Mouse (Mus musculus) liver, adult 2 months (tissue): ENCODE results near the gene Pla2g15. TPM values are rescaled to one million over a fixed set of nuclear protein-coding genes. Genes with fewer than 3 reads are reported as not detected.

Source experiments
- DNase-seq: peaks from one replicate; pipeline ENCODE4 v3.0.0-alpha.2; 2011; ENCODE audit warnings: low read depth, low spot score; ENCODE audit errors: extremely low read depth
- H3K27ac ChIP-seq: fragments of 200-500 bp; replicated peaks from 2 replicates; pipeline ENCODE4 v1.5.1; 2012; ENCODE audit warnings: low read depth, mild to moderate bottlenecking, control low read depth, inconsistent platforms, low read length; ENCODE audit not compliant: insufficient read depth
- H3K27me3 ChIP-seq: fragments of 200-500 bp; 2 replicates; pipeline ENCODE4 v1.6.1; 2012; ENCODE audit warnings: mild to moderate bottlenecking, moderate library complexity, low read length, inconsistent platforms; ENCODE audit not compliant: control insufficient read depth, insufficient read depth
- H3K36me3 ChIP-seq: fragments of 200-500 bp; 2 replicates; pipeline ENCODE4 v1.6.1; 2012; ENCODE audit warnings: low read length, inconsistent platforms; ENCODE audit not compliant: control insufficient read depth, insufficient read depth
- H3K4me1 ChIP-seq: fragments of 200-500 bp; 2 replicates; pipeline ENCODE4 v1.6.1; 2011; ENCODE audit warnings: low read length; ENCODE audit not compliant: control insufficient read depth, insufficient read depth
- H3K4me3 ChIP-seq: fragments of 200-500 bp; 2 replicates; pipeline ENCODE4 v1.5.1; 2011; ENCODE audit warnings: low read depth, mild to moderate bottlenecking, control low read depth, low read length, moderate library complexity; ENCODE audit not compliant: insufficient read depth
- H3K79me2 ChIP-seq: fragments of 200-500 bp; 2 replicates; pipeline ENCODE4 v1.6.1; 2012; ENCODE audit warnings: inconsistent platforms, mild to moderate bottlenecking, low read length, moderate library complexity; ENCODE audit not compliant: control insufficient read depth, insufficient read depth
- H3K9ac ChIP-seq: fragments of 200-500 bp; 2 replicates; pipeline ENCODE4 v1.6.1; 2012; ENCODE audit warnings: low read depth, mild to moderate bottlenecking, control low read depth, inconsistent platforms, low read length
- CTCF ChIP-seq: fragments of 200-500 bp; IDR thresholded peaks from 2 replicates; pipeline ENCODE4 v1.5.1; 2011; ENCODE audit warnings: low read depth, low read length, control low read depth
- POLR2A ChIP-seq: fragments of 200-500 bp; IDR thresholded peaks from 2 replicates; pipeline ENCODE4 v1.6.1; 2011; ENCODE audit warnings: low read length, control low read depth; ENCODE audit not compliant: insufficient read depth; ENCODE audit errors: extremely low read depth
- WGBS: fragments of 180-500 bp; shearing (Covaris S2); methylation state at CpG from one replicate; pipeline ENCODE4 v1.1.7; 2018; 5-methylcytosine and 5-hydroxymethylcytosine counted together
- polyA plus RNA-seq: library from polyadenylated mRNA; depleted of rRNA; stranded (reverse); fragments of >200 nt; gene quantifications from 2 replicates; pipeline ENCODE4 v1.2.3, GENCODE M21; 2012
- total RNA-seq: library from RNA; depleted of rRNA; stranded (reverse); fragments of >200 nt; gene quantifications from 2 replicates; pipeline ENCODE4 v1.2.3, GENCODE M21; 2014

Gene Pla2g15
- total and polyA plus RNA-seq, 2 experiments = 8.7 to 12.5 TPM

GRCm38 (mm10) chr8:106108729-106109128, 41.5 kb upstream of the Pla2g15 start:
- Histone ChIP-seq H3K4me1 (peaks cover 3% of the 10 kb centered on the region), H3K27me3 (no peaks in the 10 kb centered on the region), H3K9ac (no peak overlapping the region), H3K27ac (no peak overlapping the region), H3K36me3 (peaks cover 33% of the 10 kb centered on the region), H3K79me2 (peaks cover 6% of the 10 kb centered on the region; the same call in 1 of the 2 replicates), H3K4me3 (no peak overlapping the region)
- TF ChIP-seq POLR2A (no peak), CTCF (no peak)
- over 99% methylated on average over 3 of the region's 3 CpGs for WGBS
- no peak for DNase-seq

DNA sequence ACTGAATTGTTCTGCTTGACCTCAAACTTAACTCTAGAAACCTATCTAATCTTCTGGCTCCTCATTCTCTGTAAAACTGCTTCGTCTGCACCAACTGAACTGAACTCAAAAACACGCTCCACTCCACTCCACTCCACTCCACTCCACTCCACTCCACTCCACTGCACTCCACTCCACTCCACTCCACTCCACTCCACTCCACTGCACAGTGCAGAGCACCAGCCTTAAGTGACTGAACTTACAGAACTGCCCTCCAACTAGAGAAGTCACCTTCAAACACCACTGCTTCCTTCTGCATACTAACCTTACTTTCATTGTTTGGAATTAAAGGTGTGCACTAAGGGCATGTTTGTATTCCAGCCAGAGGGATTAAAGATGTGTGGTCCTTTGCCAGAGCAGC, 38.2 kb upstream of the Pla2g15 start:
- TF ChIP-seq POLR2A = no peak
- no peak for TF ChIP-seq CTCF
- H3K4me1 ChIP-seq = no peaks in the 10 kb centered on the region
- WGBS = 93% methylated on average over 2 of the region's 2 CpGs
- DNase-seq = no peak
- H3K36me3 ChIP-seq = peaks cover 29% of the 10 kb centered on the region
- H3K4me3 ChIP-seq = no peak overlapping the region
- no peaks in the 10 kb centered on the region for H3K27me3 ChIP-seq
- no peak overlapping the region for H3K27ac ChIP-seq
- H3K79me2 ChIP-seq = peaks cover 6% of the 10 kb centered on the region; the same call in 1 of the 2 replicates
- H3K9ac ChIP-seq = no peak overlapping the region

- no peak overlapping the region for H3K27ac ChIP-seq
- H3K4me1 ChIP-seq = no peaks in the 10 kb centered on the region
- H3K27me3 ChIP-seq = no peaks in the 10 kb centered on the region
- no peak overlapping the region for H3K4me3 ChIP-seq
- H3K9ac ChIP-seq = no peak overlapping the region
- 100% methylated on average over 1 of the region's 1 CpGs for WGBS
- peaks cover 6% of the 10 kb centered on the region; the same call in 1 of the 2 replicates for H3K79me2 ChIP-seq
- no peak for DNase-seq
- TF ChIP-seq CTCF = no peak
- TF ChIP-seq POLR2A = no peak
- peaks cover 29% of the 10 kb centered on the region for H3K36me3 ChIP-seq
Measured at GRCm38 (mm10) chr8:106112514-106112913, 37.7 kb upstream of the Pla2g15 start.

- no peak for DNase-seq
- H3K36me3 ChIP-seq = peaks cover 20% of the 10 kb centered on the region
Measured at GRCm38 (mm10) chr8:106115897-106116296, 34.3 kb upstream of the Pla2g15 start.

GRCm38 (mm10) chr8:106123443-106123842, 26.8 kb upstream of the Pla2g15 start:
- Histone ChIP-seq H3K4me3 (no peak overlapping the region), H3K79me2 (no peaks in the 10 kb centered on the region; the same call in 1 of the 2 replicates), H3K9ac (no peak overlapping the region), H3K4me1 (no peaks in the 10 kb centered on the region; the same call in 1 of the 2 replicates), H3K36me3 (peaks cover 16% of the 10 kb centered on the region), H3K27me3 (no peaks in the 10 kb centered on the region), H3K27ac (no peak overlapping the region)
- DNase-seq = no peak
- TF ChIP-seq POLR2A = no peak
- no peak for TF ChIP-seq CTCF
- 86% methylated on average over 3 of the region's 3 CpGs for WGBS

More at GRCm38 (mm10) chr8:106115897-106116296, 34.3 kb upstream of the Pla2g15 start:
- Histone ChIP-seq H3K27ac (no peak overlapping the region), H3K9ac (no peak overlapping the region), H3K79me2 (peaks cover 2% of the 10 kb centered on the region; the same call in 1 of the 2 replicates), H3K27me3 (no peaks in the 10 kb centered on the region), H3K4me1 (no peaks in the 10 kb centered on the region), H3K4me3 (no peak overlapping the region)
- WGBS = 94% methylated on average over 3 of the region's 3 CpGs
- TF ChIP-seq CTCF (peak; percentile 55; the same call in 1 of the 2 replicates), POLR2A (no peak)

GRCm38 (mm10) chr8:106126055-106126454, 24.1 kb upstream of the Pla2g15 start:
- peaks cover 15% of the 10 kb centered on the region for H3K4me1 ChIP-seq
- H3K27me3 ChIP-seq = no peaks in the 10 kb centered on the region
- 88% methylated on average over 1 of the region's 1 CpGs for WGBS
- H3K9ac ChIP-seq = no peak overlapping the region
- H3K36me3 ChIP-seq = peaks cover 21% of the 10 kb centered on the region
- TF ChIP-seq CTCF = no peak
- TF ChIP-seq POLR2A = no peak
- H3K4me3 ChIP-seq = no peak overlapping the region
- DNase-seq = peak; percentile 54
- no peak overlapping the region for H3K27ac ChIP-seq
- H3K79me2 ChIP-seq = no peaks in the 10 kb centered on the region
